Mouse (Mus musculus) megakaryocyte progenitor cell, adult 5-6 weeks (primary cell): ENCODE results near the gene Olfr1196. TPM values are rescaled to one million over a fixed set of nuclear protein-coding genes. Genes with fewer than 3 reads are reported as not detected.
"Not testable (repeated sequence)": the region's sequence is repeated elsewhere in the genome, so short reads cannot be mapped to it uniquely, and the experiment has no call there.

Experiments used
- ATAC-seq: replicated peaks from 2 replicates; pipeline ENCODE4 v1.8.0; 2016; ENCODE audit warnings: mild to moderate bottlenecking, moderate TSS enrichment, inconsistent platforms; ENCODE audit not compliant: poor library complexity
- total RNA-seq, 2 experiments: library from RNA; stranded (forward) in 1 of 2; stranded (reverse) in 1 of 2; fragments of 157-497, 149-512 nt in 1 of 2; fragments of 200-1000 nt in 1 of 2; gene quantifications; 2 replicates each; pipeline versions ENCODE4 v1.2.3 to v1.2.4; 2015 to 2017

Olfr1196 gene
- not detected in 2 replicates for total RNA-seq (2015)
- not detected in 2 replicates for total RNA-seq (2017)

DNA sequence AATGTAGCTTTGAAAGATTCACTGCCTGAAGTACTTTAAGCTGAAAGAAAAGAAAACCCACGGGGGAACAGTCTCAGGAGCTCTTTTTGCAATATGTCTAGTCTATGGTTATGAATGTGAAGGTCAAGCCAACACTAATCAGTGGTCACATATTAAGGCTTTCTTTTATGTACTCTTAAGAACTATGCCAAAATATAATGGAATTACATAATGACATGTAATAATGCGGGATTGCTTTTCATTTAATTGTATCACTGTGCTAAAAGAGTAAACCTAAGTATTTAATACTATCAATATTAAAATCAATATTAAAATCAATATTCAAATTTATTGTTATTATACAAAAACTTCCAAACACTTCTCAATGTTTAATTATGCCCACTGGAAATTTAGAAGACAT, at the start of gene Olfr1196:
Olfr1196 (minus strand) TSS at position 101 of the 400 bp plus-strand sequence.
- ATAC-seq: no peak

GRCm38 (mm10) chr2:88751270-88751669, 46.9 kb upstream of the Olfr1196 start, which contains the start of gene Olfr1198:
TSS of gene Olfr1198 (minus strand) at chr2:88751370.
- ATAC-seq: no peak

DNA sequence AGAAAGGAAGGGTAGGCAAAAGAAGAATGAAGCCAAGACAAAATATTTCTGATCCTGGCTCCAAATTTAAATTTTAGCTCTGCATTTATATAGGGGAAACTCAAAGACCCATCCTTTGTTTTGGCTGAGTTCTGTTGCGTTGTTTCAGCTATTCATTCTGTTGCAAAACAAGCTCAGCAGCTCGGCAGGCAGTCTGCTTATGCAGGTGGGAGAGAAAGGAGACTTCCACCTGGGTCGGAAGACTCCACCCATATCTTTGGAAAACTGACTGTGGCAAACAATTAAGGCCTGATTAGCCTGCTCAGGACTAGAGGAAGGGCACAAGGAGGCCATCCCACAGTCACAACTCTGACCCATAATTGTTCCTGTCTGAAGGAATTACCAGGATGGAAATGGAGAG, 39.0 kb upstream of the Olfr1196 start:
- ATAC-seq: no peak

- no peak for ATAC-seq
Measured at GRCm38 (mm10) chr2:88732266-88732665, 27.9 kb upstream of the Olfr1196 start, which contains the start of gene Olfr1197. TSS of gene Olfr1197 (minus strand) at chr2:88732366.

DNA sequence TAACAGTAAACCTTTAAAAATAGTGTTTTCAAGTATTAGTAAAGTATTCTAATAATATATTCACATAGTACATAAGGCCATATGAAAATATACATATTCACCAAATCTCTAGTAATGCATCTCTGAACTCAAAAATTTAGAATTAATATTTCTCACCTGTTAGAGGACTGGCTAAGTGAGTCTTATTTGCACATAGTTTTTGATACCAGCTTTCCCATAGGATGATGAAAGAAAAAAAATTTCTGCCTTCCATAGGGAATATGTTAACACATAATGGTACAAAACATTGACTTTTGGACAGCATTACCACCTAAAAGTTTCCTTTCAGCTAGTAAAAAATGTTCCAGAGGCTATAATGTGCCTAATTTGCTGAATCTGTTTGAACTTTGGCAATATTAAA, 15.3 kb downstream of the Olfr1196 start, which contains the start of gene Olfr1195:
Olfr1195 (minus strand) TSS at position 101 of the 400 bp plus-strand sequence.
- no peak for ATAC-seq

- ATAC-seq: not testable (repeated sequence)
Measured at GRCm38 (mm10) chr2:88675328-88675727, 29.1 kb downstream of the Olfr1196 start, which contains the start of gene Olfr1193. TSS of gene Olfr1193 (plus strand) at chr2:88675628.

GRCm38 (mm10) chr2:88648209-88648608, 56.2 kb downstream of the Olfr1196 start, which contains the start of gene Olfr1192-ps1:
TSS of gene Olfr1192-ps1 (plus strand) at chr2:88648509.
- ATAC-seq: no peak

Other genes with a start within 250 kb of the Olfr1196 start
- gene Olfr1183, start 249.7 kb downstream of the Olfr1196 start, total RNA-seq (2015): not detected in 2 replicates
- not detected in 2 replicates for gene Olfr1183, start 249.7 kb downstream of the Olfr1196 start, total RNA-seq (2017)
- gene Olfr1184, start 221.0 kb downstream of the Olfr1196 start, total RNA-seq (2015): not detected in 2 replicates
- not detected in 2 replicates for gene Olfr1184, start 221.0 kb downstream of the Olfr1196 start, total RNA-seq (2017)
- gene Olfr1185-ps1, start 211.3 kb downstream of the Olfr1196 start, total RNA-seq (2015): not detected in 2 replicates
- not detected in 2 replicates for gene Olfr1185-ps1, start 211.3 kb downstream of the Olfr1196 start, total RNA-seq (2017)
- not detected in 2 replicates for gene Olfr1186, start 186.0 kb downstream of the Olfr1196 start, total RNA-seq (2015)
- gene Olfr1186, start 186.0 kb downstream of the Olfr1196 start, total RNA-seq (2017): not detected in 2 replicates
- gene Olfr1188, start 147.7 kb downstream of the Olfr1196 start, total RNA-seq (2015): not detected in 2 replicates
- not detected in 2 replicates for gene Olfr1188, start 147.7 kb downstream of the Olfr1196 start, total RNA-seq (2017)
- gene Olfr1189, start 118.1 kb downstream of the Olfr1196 start, total RNA-seq (2015): not detected in 2 replicates
- gene Olfr1189, start 118.1 kb downstream of the Olfr1196 start, total RNA-seq (2017): not detected in 2 replicates
- gene Olfr1191-ps1, start 64.1 kb downstream of the Olfr1196 start, total RNA-seq (2015): not detected in 2 replicates
- not detected in 2 replicates for gene Olfr1191-ps1, start 64.1 kb downstream of the Olfr1196 start, total RNA-seq (2017)
- gene Olfr1192-ps1, start 56.1 kb downstream of the Olfr1196 start, total RNA-seq (2015): not detected in 2 replicates
- not detected in 2 replicates for gene Olfr1192-ps1, start 56.1 kb downstream of the Olfr1196 start, total RNA-seq (2017)
- not detected in 2 replicates for gene Olfr1193, start 29.0 kb downstream of the Olfr1196 start, total RNA-seq (2015)
- not detected in 2 replicates for gene Olfr1193, start 29.0 kb downstream of the Olfr1196 start, total RNA-seq (2017)
- gene Olfr1195, start 15.4 kb downstream of the Olfr1196 start, total RNA-seq (2015): not detected in 2 replicates
- gene Olfr1195, start 15.4 kb downstream of the Olfr1196 start, total RNA-seq (2017): not detected in 2 replicates
- gene Olfr1197, start 27.8 kb upstream of the Olfr1196 start, total RNA-seq (2015): not detected in 2 replicates
- not detected in 2 replicates for gene Olfr1197, start 27.8 kb upstream of the Olfr1196 start, total RNA-seq (2017)
- not detected in 2 replicates for gene Olfr1198, start 46.8 kb upstream of the Olfr1196 start, total RNA-seq (2015)
- gene Olfr1198, start 46.8 kb upstream of the Olfr1196 start, total RNA-seq (2017): not detected in 2 replicates
- gene Olfr1199, start 55.9 kb upstream of the Olfr1196 start, total RNA-seq (2015): not detected in 2 replicates
- not detected in 2 replicates for gene Olfr1199, start 55.9 kb upstream of the Olfr1196 start, total RNA-seq (2017)
- not detected in 2 replicates for gene Olfr1200, start 65.9 kb upstream of the Olfr1196 start, total RNA-seq (2015)
- gene Olfr1200, start 65.9 kb upstream of the Olfr1196 start, total RNA-seq (2017): not detected in 2 replicates
- not detected in 2 replicates for gene Olfr1201, start 88.4 kb upstream of the Olfr1196 start, total RNA-seq (2015)
- not detected in 2 replicates for gene Olfr1201, start 88.4 kb upstream of the Olfr1196 start, total RNA-seq (2017)
- not detected in 2 replicates for gene Olfr1202, start 109.9 kb upstream of the Olfr1196 start, total RNA-seq (2015)
- gene Olfr1202, start 109.9 kb upstream of the Olfr1196 start, total RNA-seq (2017): not detected in 2 replicates
- gene Olfr1205, start 125.1 kb upstream of the Olfr1196 start, total RNA-seq (2015): not detected in 2 replicates
- gene Olfr1205, start 125.1 kb upstream of the Olfr1196 start, total RNA-seq (2017): not detected in 2 replicates
- not detected in 2 replicates for gene Olfr1204, start 144.7 kb upstream of the Olfr1196 start, total RNA-seq (2015)
- gene Olfr1204, start 144.7 kb upstream of the Olfr1196 start, total RNA-seq (2017): not detected in 2 replicates
- not detected in 2 replicates for gene Olfr1206, start 158.6 kb upstream of the Olfr1196 start, total RNA-seq (2015)
- gene Olfr1206, start 158.6 kb upstream of the Olfr1196 start, total RNA-seq (2017): not detected in 2 replicates
- gene Olfr1208, start 197.7 kb upstream of the Olfr1196 start, total RNA-seq (2015): not detected in 2 replicates
- gene Olfr1208, start 197.7 kb upstream of the Olfr1196 start, total RNA-seq (2017): not detected in 2 replicates
- not detected in 2 replicates for gene Olfr1209, start 210.6 kb upstream of the Olfr1196 start, total RNA-seq (2015)
- gene Olfr1209, start 210.6 kb upstream of the Olfr1196 start, total RNA-seq (2017): not detected in 2 replicates
- not detected in 2 replicates for gene Olfr1211, start 233.5 kb upstream of the Olfr1196 start, total RNA-seq (2015)
- not detected in 2 replicates for gene Olfr1211, start 233.5 kb upstream of the Olfr1196 start, total RNA-seq (2017)
- not detected in 2 replicates for gene Olfr1212, start 249.4 kb upstream of the Olfr1196 start, total RNA-seq (2015)
- not detected in 2 replicates for gene Olfr1212, start 249.4 kb upstream of the Olfr1196 start, total RNA-seq (2017)